16 mouse cellular contexts compared by ENCODE assay signal in the genomic region with DNA sequence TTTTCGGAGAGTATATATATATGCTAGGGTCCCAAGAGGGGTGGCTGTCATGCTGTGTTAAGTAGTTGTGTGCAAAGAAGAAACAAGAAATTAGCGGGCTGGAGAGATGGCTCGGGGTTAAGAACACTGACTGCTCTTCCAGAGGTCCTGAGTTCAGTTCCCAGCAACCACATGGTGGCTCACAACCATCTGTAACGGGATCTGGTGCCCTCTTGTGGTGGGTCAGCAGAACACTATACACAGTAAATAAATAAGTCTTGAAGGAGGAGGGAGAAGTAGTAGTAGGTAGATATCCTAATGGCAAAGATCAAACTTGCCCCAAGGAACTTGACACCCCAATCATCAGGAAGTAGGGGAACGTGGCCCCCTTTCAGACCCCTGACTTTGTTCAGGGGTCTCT. TPM values are rescaled to one million over a fixed set of nuclear protein-coding genes. Genes with fewer than 3 reads are reported as not detected.
DNase-seq lines count a peak whose midpoint lies in the region; ATAC-seq and TF ChIP-seq lines count a peak whose summit lies in the region.
"Had no signal": no experiment of that assay in that cellular context is flagged by ENCODE, and none has a peak within 500 bp of the region (broad histone marks: within the 10 kb centered on the region; RNA-seq: fewer than 3 reads in every experiment).

No protein-coding gene starts in this region.

- ATAC-seq in liver, embryonic 14.5 days (ENCODE audit: insufficient read depth): no peak
- ATAC-seq in liver, embryonic 12.5 days: no peak
- ATAC-seq: midbrain, embryonic 16.5 days had no signal

- H3K4me3 ChIP-seq in liver, embryonic 14.5 days (ENCODE audit: insufficient read depth in 1 of 2, low read depth in 2 of 2, low read length in 2 of 2): no peak overlapping the region
- no peak overlapping the region for H3K4me3 ChIP-seq in liver, embryonic 12.5 days
- H3K4me3 ChIP-seq in bone marrow, adult 2 months (replicated peaks; ENCODE audit: control insufficient read depth, low read depth, low read length): no peak overlapping the region
- no peak overlapping the region for H3K4me3 ChIP-seq in heart, embryonic 10.5 days
- no peak overlapping the region for H3K4me3 ChIP-seq in gastrocnemius, adult 2 months
- H3K4me3 ChIP-seq: embryonic facial prominence, embryonic 13.5 days; heart, embryonic 12.5 days; liver, embryonic 15.5 days had no signal

- H3K27me3 ChIP-seq in liver, embryonic 14.5 days (ENCODE audit: control insufficient read depth, insufficient read depth, low read length): no peaks in the 10 kb centered on the region
- no peaks in the 10 kb centered on the region for H3K27me3 ChIP-seq in liver, embryonic 12.5 days (replicated peaks)
- no peaks in the 10 kb centered on the region for H3K27me3 ChIP-seq in heart, embryonic 10.5 days (ENCODE audit: insufficient read depth, poor library complexity, severe bottlenecking)
- H3K27me3 ChIP-seq: embryonic facial prominence, embryonic 13.5 days; liver, embryonic 15.5 days had no signal

- no peak overlapping the region for H3K9ac ChIP-seq in liver, embryonic 14.5 days (replicated peaks)
- H3K9ac ChIP-seq in liver, embryonic 12.5 days: no peak overlapping the region
- H3K9ac ChIP-seq: embryonic facial prominence, embryonic 13.5 days; heart, embryonic 12.5 days; liver, embryonic 15.5 days had no signal

- WGBS in liver, embryonic 14.5 days (ENCODE audit: insufficient replicate concordance): 84% methylated on average over 5 of the region's 5 CpGs
- 79% methylated on average over 5 of the region's 5 CpGs for WGBS in liver, embryonic 12.5 days (ENCODE audit: insufficient replicate concordance)
- 86% methylated on average over 5 of the region's 5 CpGs for WGBS in bone marrow, adult 2 months
- 84% methylated on average over 5 of the region's 5 CpGs for WGBS in heart, embryonic 10.5 days

- no peak overlapping the region for H3K4me2 ChIP-seq in liver, embryonic 14.5 days (ENCODE audit: low read depth)
- H3K4me2 ChIP-seq in liver, embryonic 12.5 days: no peak overlapping the region
- H3K4me2 ChIP-seq: embryonic facial prominence, embryonic 13.5 days; heart, embryonic 12.5 days; liver, embryonic 15.5 days had no signal

- H3K9me3 ChIP-seq in liver, embryonic 14.5 days (ENCODE audit: control insufficient read depth, low read length): no peaks in the 10 kb centered on the region
- peaks cover 6% of the 10 kb centered on the region; the same call in 1 of the 2 replicates for H3K9me3 ChIP-seq in liver, embryonic 12.5 days (replicated peaks)
- 0 out of 2 replicates have a peak, but pooled peaks cover 2% of the 10 kb centered on the region for H3K9me3 ChIP-seq in heart, embryonic 10.5 days
- H3K9me3 ChIP-seq: embryonic facial prominence, embryonic 13.5 days; liver, embryonic 15.5 days had no signal

- TF ChIP-seq CTCF in liver, embryonic 14.5 days (IDR thresholded peaks at IDR 0.05; ENCODE audit: low read depth): peak; percentile 51
- TF ChIP-seq CTCF in bone marrow, adult 2 months (IDR thresholded peaks at IDR 0.05; ENCODE audit: control insufficient read depth, insufficient read depth, low read length): peak; percentile 33; the same call in 1 of the 2 replicates
- TF ChIP-seq CTCF in gastrocnemius, adult 2 months (IDR thresholded peaks at IDR 0.05): no peak

- no peak for DNase-seq in liver, embryonic 14.5 days (ENCODE audit: low read depth in 3 of 3, low spot score in 3 of 3)
- DNase-seq in A20 (ENCODE audit: low read depth, low spot score): peak; percentile 49
- peak; percentile 32 for DNase-seq in CD4-positive helper T cell, adult 2 months (ENCODE audit: low read depth, low spot score)
- no peak for DNase-seq in heart, embryonic 10.5 days (ENCODE audit: low spot score)
- no peak for DNase-seq in gastrocnemius, adult 2 months
- DNase-seq: cerebellum, postnatal 36 days; gastrocnemius, postnatal 36 days; layer of hippocampus, postnatal 36 days; right cerebral cortex, postnatal 14 days; thymus, adult 18-20 months had no signal

- H3K4me1 ChIP-seq in liver, embryonic 14.5 days (replicated peaks; ENCODE audit: control insufficient read depth in 2 of 2, insufficient read depth in 2 of 2, low read length in 1 of 2): peaks cover 0 to 13% of the 10 kb centered on the region in 2 experiments; a peak in 3 of 4 replicates
- peaks cover 50% of the 10 kb centered on the region for H3K4me1 ChIP-seq in liver, embryonic 12.5 days
- peaks cover 10% of the 10 kb centered on the region for H3K4me1 ChIP-seq in bone marrow, adult 2 months (ENCODE audit: control insufficient read depth, insufficient read depth, low read length)
- no peaks in the 10 kb centered on the region for H3K4me1 ChIP-seq in heart, embryonic 10.5 days
- H3K4me1 ChIP-seq: embryonic facial prominence, embryonic 13.5 days; heart, embryonic 12.5 days had no signal

- peaks cover 22% of the 10 kb centered on the region for H3K36me3 ChIP-seq in liver, embryonic 14.5 days (replicated peaks; ENCODE audit: control insufficient read depth, insufficient read depth, low read depth)
- peaks cover 48% of the 10 kb centered on the region for H3K36me3 ChIP-seq in liver, embryonic 12.5 days
- H3K36me3 ChIP-seq in heart, embryonic 10.5 days: peaks cover 41% of the 10 kb centered on the region

- intact Hi-C loops in gastrocnemius, adult 2 months (cut with DNase I): no loop called here

- no peak for TF ChIP-seq POLR2A in bone marrow, adult 2 months (IDR thresholded peaks at IDR 0.05; ENCODE audit: borderline replicate concordance, control insufficient read depth, low read depth, low read length)

- no peak overlapping the region for H3K27ac ChIP-seq in liver, embryonic 14.5 days
- H3K27ac ChIP-seq in liver, embryonic 12.5 days: no peak overlapping the region
- H3K27ac ChIP-seq in bone marrow, adult 2 months (ENCODE audit: control insufficient read depth, insufficient read depth, low read depth, low read length, poor library complexity): no peak overlapping the region
- H3K27ac ChIP-seq in heart, embryonic 10.5 days: no peak overlapping the region
- H3K27ac ChIP-seq in gastrocnemius, adult 2 months: no peak overlapping the region
- H3K27ac ChIP-seq: embryonic facial prominence, embryonic 13.5 days; liver, embryonic 15.5 days had no signal

- no peak for TF ChIP-seq EP300 in liver, embryonic 14.5 days (IDR thresholded peaks at IDR 0.05; ENCODE audit: low read depth)

RNA-seq across cellular contexts. Expression of a gene that starts 6.8 kb away (rescaled TPM):
- polyA plus RNA-seq in liver, embryonic 14.5 days (2012; rRNA removed): 8.2 and 9.6 TPM in 2 replicates
- 7.0 and 8.3 TPM in 2 replicates for polyA plus RNA-seq in liver, embryonic 14.5 days (2014; fragmentation: Nextera tagmentation; extraction: Ambion mirVana)
- 17.0 and 18.8 TPM in 2 replicates for polyA plus RNA-seq in liver, embryonic 12.5 days (2016; fragmentation: Nextera tagmentation; extraction: Ambion mirVana)
- 8.8 and 14.2 TPM in 2 replicates for polyA plus RNA-seq in bone marrow, adult 2 months (2011; ENCODE audit: insufficient read depth, insufficient read length, low replicate concordance, missing spikeins)
- 18.0 and 21.7 TPM in 2 replicates for polyA plus RNA-seq in heart, embryonic 10.5 days (2016; fragmentation: Nextera tagmentation; extraction: Ambion mirVana)
- total RNA-seq in gastrocnemius, adult 2 months (2021): 1 to 10 TPM; 4.4 to 5.7 TPM

RNA-seq across cellular contexts. Expression of a gene that starts 6.9 kb away (rescaled TPM):
- 42.7 and 45.2 TPM in 2 replicates for polyA plus RNA-seq in liver, embryonic 14.5 days (2012; rRNA removed)
- 34.1 and 37.8 TPM in 2 replicates for polyA plus RNA-seq in liver, embryonic 14.5 days (2014; fragmentation: Nextera tagmentation; extraction: Ambion mirVana)
- polyA plus RNA-seq in liver, embryonic 12.5 days (2016; fragmentation: Nextera tagmentation; extraction: Ambion mirVana): 53.4 and 54.5 TPM in 2 replicates
- 41.9 and 61.5 TPM in 2 replicates for polyA plus RNA-seq in bone marrow, adult 2 months (2011; ENCODE audit: insufficient read depth, insufficient read length, low replicate concordance, missing spikeins)
- 31.5 and 42.2 TPM in 2 replicates for polyA plus RNA-seq in heart, embryonic 10.5 days (2016; fragmentation: Nextera tagmentation; extraction: Ambion mirVana)
- total RNA-seq in gastrocnemius, adult 2 months (2021): 1 to 10 TPM; 4.6 to 5.5 TPM

RNA-seq across cellular contexts. Expression of a gene that starts 26.3 kb away (rescaled TPM):
- polyA plus RNA-seq in liver, embryonic 14.5 days (2012; rRNA removed): 94.0 and 101 TPM in 2 replicates
- polyA plus RNA-seq in liver, embryonic 14.5 days (2014; fragmentation: Nextera tagmentation; extraction: Ambion mirVana): 160 and 167 TPM in 2 replicates
- polyA plus RNA-seq in liver, embryonic 12.5 days (2016; fragmentation: Nextera tagmentation; extraction: Ambion mirVana): 186 and 191 TPM in 2 replicates
- 54.8 and 82.1 TPM in 2 replicates for polyA plus RNA-seq in bone marrow, adult 2 months (2011; ENCODE audit: insufficient read depth, insufficient read length, low replicate concordance, missing spikeins)
- polyA plus RNA-seq in heart, embryonic 10.5 days (2016; fragmentation: Nextera tagmentation; extraction: Ambion mirVana): 180 and 217 TPM in 2 replicates
- 10 to 100 TPM; 62.9 to 69.6 TPM for total RNA-seq in gastrocnemius, adult 2 months (2021)

RNA-seq across cellular contexts. Expression of a gene that starts 27.8 kb away (rescaled TPM):
- polyA plus RNA-seq in liver, embryonic 14.5 days (2012; rRNA removed): 3.0 and 3.6 TPM in 2 replicates
- polyA plus RNA-seq in liver, embryonic 14.5 days (2014; fragmentation: Nextera tagmentation; extraction: Ambion mirVana): 2.2 and 3.0 TPM in 2 replicates
- polyA plus RNA-seq in liver, embryonic 12.5 days (2016; fragmentation: Nextera tagmentation; extraction: Ambion mirVana): 4.4 and 6.7 TPM in 2 replicates
- 13.1 and 33.3 TPM in 2 replicates for polyA plus RNA-seq in bone marrow, adult 2 months (2011; ENCODE audit: insufficient read depth, insufficient read length, low replicate concordance, missing spikeins)
- 2.2 and 3.3 TPM in 2 replicates for polyA plus RNA-seq in heart, embryonic 10.5 days (2016; fragmentation: Nextera tagmentation; extraction: Ambion mirVana)
- under 1 TPM; 0.43 to 0.75 TPM for total RNA-seq in gastrocnemius, adult 2 months (2021)

RNA-seq across cellular contexts. Expression of a gene that starts 56.0 kb away (rescaled TPM):
- 5.6 and 16.0 TPM in 2 replicates for polyA plus RNA-seq in liver, embryonic 14.5 days (2012; rRNA removed)
- 25.0 and 32.2 TPM in 2 replicates for polyA plus RNA-seq in liver, embryonic 14.5 days (2014; fragmentation: Nextera tagmentation; extraction: Ambion mirVana)
- 36.3 and 41.3 TPM in 2 replicates for polyA plus RNA-seq in liver, embryonic 12.5 days (2016; fragmentation: Nextera tagmentation; extraction: Ambion mirVana)
- polyA plus RNA-seq in bone marrow, adult 2 months (2011; ENCODE audit: insufficient read depth, insufficient read length, low replicate concordance, missing spikeins): 40.9 and 47.7 TPM in 2 replicates
- polyA plus RNA-seq in heart, embryonic 10.5 days (2016; fragmentation: Nextera tagmentation; extraction: Ambion mirVana): 49.2 and 56.1 TPM in 2 replicates
- total RNA-seq in gastrocnemius, adult 2 months (2021): 10 to 100 TPM; 20.3 to 23.6 TPM

Comparison
In these comparisons a context has a peak if more than half of its experiments do, and no peak if none do; other contexts are left out.
1. DNase-seq: peak in A20 (single experiment) and CD4-positive helper T cell, adult 2 months (single experiment); none in liver, embryonic 14.5 days (0 of 3), heart, embryonic 10.5 days (single experiment) and gastrocnemius, adult 2 months (single experiment).